Mouse (Mus musculus) MEL (cell line): ENCODE results near the gene Shisa8. TPM values are rescaled to one million over a fixed set of nuclear protein-coding genes. Genes with fewer than 3 reads are reported as not detected.
A peak's percentile ranks its signal among the peaks of the same experiment; 100 is the strongest.

Source experiments
- DNase-seq: peaks from one replicate; pipeline ENCODE4 v3.0.0; 2011; ENCODE audit warnings: low read depth, low spot score
- H3K27ac ChIP-seq: 2 replicates; pipeline ENCODE4 v1.5.1; 2012; ENCODE audit warnings: low read depth, mild to moderate bottlenecking, control low read depth, low read length, moderate library complexity; ENCODE audit not compliant: control insufficient read depth
- H3K27me3 ChIP-seq, 2 experiments: fragments of 150-350 bp in 1 of 2; sonication (generic) in 1 of 2; 2 replicates each; pipeline ENCODE4 v1.6.1; 2012; ENCODE audit warnings: low read length in 2 of 2, mild to moderate bottlenecking in 2 of 2, improper control_type of control experiment in 1 of 2, moderate library complexity in 1 of 2; ENCODE audit not compliant: insufficient read depth in 2 of 2, control insufficient read depth in 1 of 2
- H3K36me3 ChIP-seq, 2 experiments: 2 replicates each; pipeline ENCODE4 v1.6.1; 2012 to 2014; ENCODE audit warnings: low read length in 2 of 2, improper control_type of control experiment in 1 of 2, inconsistent platforms in 1 of 2, mild to moderate bottlenecking in 1 of 2; ENCODE audit not compliant: insufficient read depth in 2 of 2, control insufficient read depth in 1 of 2
- H3K4me1 ChIP-seq, 2 experiments: fragments of 150-350 bp in 1 of 2; sonication (generic) in 1 of 2; 2 replicates each; pipeline ENCODE4 v1.6.1; 2012; ENCODE audit warnings: low read length in 2 of 2, improper control_type of control experiment in 1 of 2, mild to moderate bottlenecking in 1 of 2; ENCODE audit not compliant: insufficient read depth in 2 of 2, control insufficient read depth in 1 of 2
- H3K4me3 ChIP-seq, 2 experiments: fragments of 150-350 bp in 1 of 2; sonication (generic) in 1 of 2; 2 replicates each; pipeline ENCODE4 v1.5.1; 2012; ENCODE audit warnings: low read depth in 2 of 2, low read length in 2 of 2, mild to moderate bottlenecking in 2 of 2, moderate library complexity in 2 of 2, control low read depth in 1 of 2, improper control_type of control experiment in 1 of 2; ENCODE audit not compliant: control insufficient read depth in 1 of 2, insufficient read depth in 1 of 2
- H3K79me2 ChIP-seq: 2 replicates; pipeline ENCODE4 v1.6.1; 2012; ENCODE audit warnings: mild to moderate bottlenecking, low read length, moderate library complexity; ENCODE audit not compliant: control insufficient read depth, poor library complexity, insufficient read depth
- H3K9ac ChIP-seq: 2 replicates; pipeline ENCODE4 v1.6.1; 2012; ENCODE audit warnings: low read depth, mild to moderate bottlenecking, control low read depth, low read length, moderate library complexity; ENCODE audit not compliant: control insufficient read depth, poor library complexity, severe bottlenecking
- H3K9me3 ChIP-seq: fragments of 150-350 bp; sonication (generic); replicated peaks from 2 replicates; pipeline ENCODE4 v1.6.1; 2012; ENCODE audit warnings: mild to moderate bottlenecking, low read length, improper control_type of control experiment, moderate library complexity; ENCODE audit not compliant: insufficient read depth
- CHD1 ChIP-seq: IDR thresholded peaks from 2 replicates; pipeline ENCODE4 v1.6.1; 2012; ENCODE audit warnings: low read depth, mild to moderate bottlenecking, inconsistent platforms, low read length, improper control_type of control experiment
- CTCF ChIP-seq, 3 experiments: IDR thresholded peaks in 2 of 3; conservative IDR thresholded peaks in 1 of 3; 2 replicates each; pipeline ENCODE4 v1.5.1; 2011 to 2012; ENCODE audit warnings: low read length in 3 of 3, low read depth in 2 of 3, mild to moderate bottlenecking in 2 of 3, improper control_type of control experiment in 1 of 3, inconsistent platforms in 1 of 3, mixed read lengths in 1 of 3, moderate library complexity in 1 of 3; ENCODE audit not compliant: control insufficient read depth in 1 of 3, insufficient read depth in 1 of 3, poor library complexity in 1 of 3, severe bottlenecking in 1 of 3
- E2F4 ChIP-seq: IDR thresholded peaks from 2 replicates; pipeline ENCODE4 v1.6.1; 2011; ENCODE audit warnings: low read depth, low read length, improper control_type of control experiment, borderline replicate concordance
- ETS1 ChIP-seq: IDR thresholded peaks from 2 replicates; pipeline ENCODE4 v1.6.1; 2012; ENCODE audit warnings: low read depth, mild to moderate bottlenecking, inconsistent platforms, low read length, improper control_type of control experiment, moderate library complexity
- HCFC1 ChIP-seq: IDR thresholded peaks from 2 replicates; pipeline ENCODE4 v1.6.1; 2012; ENCODE audit warnings: low read depth, mild to moderate bottlenecking, inconsistent platforms, low read length, improper control_type of control experiment, moderate library complexity
- MAFK ChIP-seq: IDR thresholded peaks from 2 replicates; pipeline ENCODE4 v1.6.1; 2011; ENCODE audit warnings: low read depth, mild to moderate bottlenecking, low read length, improper control_type of control experiment, borderline replicate concordance
- MYB ChIP-seq: IDR thresholded peaks from 2 replicates; pipeline ENCODE4 v1.6.1; 2011; ENCODE audit warnings: mild to moderate bottlenecking, low read depth, low read length, improper control_type of control experiment
- MYC ChIP-seq: IDR thresholded peaks from 2 replicates; pipeline ENCODE4 v1.6.1; 2011; ENCODE audit warnings: low read depth, mild to moderate bottlenecking, low read length, improper control_type of control experiment, moderate library complexity
- POLR2A ChIP-seq, 2 experiments: IDR thresholded peaks; 2 replicates each; pipeline ENCODE4 v1.6.1; 2011 to 2012; ENCODE audit warnings: low read length in 2 of 2, mild to moderate bottlenecking in 2 of 2, control low read depth in 1 of 2, improper control_type of control experiment in 1 of 2, low read depth in 1 of 2, moderate library complexity in 1 of 2; ENCODE audit not compliant: control insufficient read depth in 1 of 2, insufficient read depth in 1 of 2, poor library complexity in 1 of 2
- RAD21 ChIP-seq: IDR thresholded peaks from 2 replicates; pipeline ENCODE4 v1.6.1; 2011; ENCODE audit warnings: mild to moderate bottlenecking, low read depth, low read length, improper control_type of control experiment
- SMC3 ChIP-seq: IDR thresholded peaks from 2 replicates; pipeline ENCODE4 v1.6.1; 2011; ENCODE audit warnings: low read depth, low read length, improper control_type of control experiment
- TAL1 ChIP-seq: IDR thresholded peaks from 2 replicates; pipeline ENCODE4 v1.6.1; 2012; ENCODE audit warnings: mild to moderate bottlenecking, inconsistent platforms, low read length, moderate library complexity, mixed read lengths
- UBTF ChIP-seq: IDR thresholded peaks from 2 replicates; pipeline ENCODE4 v1.6.1; 2012; ENCODE audit warnings: low read depth, mild to moderate bottlenecking, inconsistent platforms, low read length, improper control_type of control experiment, moderate library complexity, borderline replicate concordance; ENCODE audit not compliant: insufficient read depth
- ZC3H11A ChIP-seq: IDR thresholded peaks from 2 replicates; pipeline ENCODE4 v1.6.1; 2012; ENCODE audit warnings: low read depth, mild to moderate bottlenecking, inconsistent platforms, low read length, improper control_type of control experiment
- ZMIZ1 ChIP-seq: IDR thresholded peaks from 2 replicates; pipeline ENCODE4 v1.6.1; 2012; ENCODE audit warnings: low read depth, mild to moderate bottlenecking, inconsistent platforms, low read length, improper control_type of control experiment, moderate library complexity
- polyA plus RNA-seq, 2 experiments: library from polyadenylated mRNA; stranded (reverse) in 1 of 2; unstranded in 1 of 2; fragments of >175 nt in 1 of 2; fragments of >200 nt in 1 of 2; gene quantifications; 2 replicates each; pipeline versions ENCODE4 v1.2.1 to v1.2.4; 2012; ENCODE audit warnings: low replicate concordance in 2 of 2, low read depth in 1 of 2; ENCODE audit not compliant: insufficient read length in 2 of 2, insufficient read depth in 1 of 2, missing spikeins in 1 of 2
- total RNA-seq: library from RNA; depleted of rRNA; stranded (reverse); fragments of 300-350 nt; gene quantifications from 2 replicates; pipeline ENCODE4 v1.2.3, GENCODE M21; 2012

The Shisa8 gene
- total and polyA plus RNA-seq, 3 experiments: 0.10 TPM; not detected in 2

GRCm38 (mm10) chr15:82252097-82252496 lies 39.5 kb upstream of the Shisa8 start, which contains the start of gene 1500009C09Rik:
1500009C09Rik (plus strand) TSS chr15:82252397.
- no peaks in the 10 kb centered on the region for H3K36me3 ChIP-seq

GRCm38 (mm10) chr15:82251579-82251978 lies 39.0 kb upstream of the Shisa8 start:
- peak; percentile 52 for DNase-seq
- H3K9ac ChIP-seq: no peak overlapping the region

More at GRCm38 (mm10) chr15:82252097-82252496, 39.5 kb upstream of the Shisa8 start, which contains the start of gene 1500009C09Rik:
- Histone ChIP-seq H3K79me2 (no peaks in the 10 kb centered on the region), H3K4me3 (no peak within 1 kb of the TSS), H3K27me3 (peaks cover 3% of the 10 kb centered on the region in 2 experiments; a peak in 3 of 4 replicates), H3K9ac (no peak within 1 kb of the TSS), H3K27ac (no peak within 1 kb of the TSS), H3K4me1 (no peaks in the 10 kb centered on the region), H3K9me3 (no peaks in the 10 kb centered on the region)
- no peak for TF ChIP-seq HCFC1
- no peak for TF ChIP-seq TAL1
- no peak for TF ChIP-seq SMC3
- no peak for TF ChIP-seq CHD1
- TF ChIP-seq MYC: no peak
- no peak for TF ChIP-seq UBTF
- no peak for TF ChIP-seq ZMIZ1
- no peak for TF ChIP-seq MYB
- no peak for TF ChIP-seq ETS1
- TF ChIP-seq POLR2A (IDR thresholded peaks at IDR 0.05; ENCODE audit: control insufficient read depth in 1 of 2, insufficient read depth in 1 of 2, low read depth in 1 of 2, low read length in 2 of 2, poor library complexity in 1 of 2): no peak
- TF ChIP-seq MAFK: no peak
- no peak for TF ChIP-seq RAD21
- no peak for TF ChIP-seq ZC3H11A
- no peak for DNase-seq

More at GRCm38 (mm10) chr15:82251579-82251978, 39.0 kb upstream of the Shisa8 start:
- H3K4me3 ChIP-seq: no peak overlapping the region
- no peaks in the 10 kb centered on the region for H3K36me3 ChIP-seq
- H3K27me3 ChIP-seq: peaks cover 3% of the 10 kb centered on the region in 2 experiments; a peak in 3 of 4 replicates
- H3K4me1 ChIP-seq: no peaks in the 10 kb centered on the region
- H3K79me2 ChIP-seq: no peaks in the 10 kb centered on the region
- TF ChIP-seq RAD21 (peak; percentile 62), CTCF (IDR thresholded peaks at IDR 0.05 in 2 of 3, conservative IDR thresholded peaks at IDR 0.05 in 1 of 3; ENCODE audit: control insufficient read depth in 1 of 3, insufficient read depth in 1 of 3, low read depth in 2 of 3, low read length in 3 of 3, poor library complexity in 1 of 3, severe bottlenecking in 1 of 3) (peak; percentile 34 to 66 (median 64)), E2F4 (no peak), ZC3H11A (0 out of 2 replicates have a peak, but pooled peaks have one; percentile 24), SMC3 (peak; percentile 24; the same call in 1 of the 2 replicates)
- H3K27ac ChIP-seq: no peak overlapping the region
- H3K9me3 ChIP-seq: no peaks in the 10 kb centered on the region
